Mouse (Mus musculus): ENCODE measurements around the gene Hivep1.

DNA sequence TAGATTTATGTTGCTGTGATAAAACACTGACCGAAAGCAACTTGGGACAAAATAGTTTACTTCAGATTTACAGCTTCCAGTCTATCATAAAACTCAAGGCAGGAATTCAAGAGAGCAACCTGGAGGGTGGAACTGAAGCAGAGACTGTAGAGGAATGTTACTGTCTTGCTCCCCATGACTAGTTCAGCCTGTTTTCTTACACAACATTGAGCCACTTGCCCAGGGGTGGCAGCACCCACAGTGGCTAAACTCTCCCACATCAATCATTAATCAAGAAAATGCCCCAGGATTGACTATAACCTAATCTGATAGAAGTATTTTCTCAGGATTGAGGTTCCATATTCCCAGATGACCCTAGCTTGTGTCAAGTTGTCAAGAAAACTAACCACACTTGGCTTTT lies 119.0 kb downstream of the Hivep1 start:
- TF ChIP-seq GATA1 (IDR thresholded peaks at IDR 0.05; ENCODE audit: borderline replicate concordance, low read length): no peak
- TF ChIP-seq FLI1 (IDR thresholded peaks at IDR 0.05; ENCODE audit: low read length): no peak

Measured in megakaryocyte, embryonic 14.5 days (primary cell).